Mouse (Mus musculus): ENCODE results near the gene Phlpp2.

Phlpp2 gene

DNA sequence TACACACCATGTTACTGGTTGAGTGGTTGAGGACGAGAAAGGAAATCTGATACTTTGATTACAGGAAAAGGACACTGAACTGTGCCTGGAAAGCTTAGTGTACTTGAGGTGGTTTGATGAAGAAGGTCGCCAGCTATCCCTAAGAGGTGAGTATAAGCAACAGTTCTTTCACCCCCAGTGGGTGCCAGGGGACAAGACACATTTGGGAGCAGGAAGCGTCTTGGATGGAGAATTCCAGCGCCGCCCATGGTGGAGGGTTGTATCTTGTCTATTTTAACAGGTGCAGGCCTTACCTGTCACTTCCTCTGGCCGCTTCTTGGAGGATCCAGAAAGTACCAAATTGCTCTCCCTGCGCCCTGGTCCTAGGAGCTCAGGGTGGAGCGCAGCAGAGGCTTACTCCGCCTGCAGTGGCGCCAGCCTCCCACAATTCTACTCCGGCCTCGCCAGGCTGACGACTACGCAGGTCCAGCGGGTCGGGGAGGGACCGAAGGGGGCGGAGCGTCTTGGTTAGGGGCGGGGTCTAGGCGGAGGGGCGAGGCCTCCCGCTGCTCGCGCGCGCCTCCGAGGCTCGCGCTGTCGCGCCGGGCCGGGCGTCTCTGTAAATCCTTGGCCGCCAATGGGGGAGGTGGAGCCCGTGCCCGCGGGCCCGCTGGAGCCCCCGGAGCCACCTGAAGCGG lies at the start of gene Phlpp2:
TSS of gene Phlpp2 (plus strand) at position 540 of the 677 bp plus-strand sequence.
- CTCF ChIA-PET = interaction anchor here in 3 of 4 experiments (0.5 to 1.4 kb wide), 10 partner anchors 17 to 239 kb away, joined by 3 to 7 read pairs (median 3); partner anchors contain the start of gene Marveld3 (in 1 of the 3)
- POLR2A ChIA-PET = interaction anchor here in 3 of 4 experiments (0.6 to 1.9 kb wide), 21 partner anchors 9 to 287 kb away, joined by 3 to 9 read pairs (median 4); partner anchors contain the start of gene Ap1g1 (in 2 of the 3)

DNA sequence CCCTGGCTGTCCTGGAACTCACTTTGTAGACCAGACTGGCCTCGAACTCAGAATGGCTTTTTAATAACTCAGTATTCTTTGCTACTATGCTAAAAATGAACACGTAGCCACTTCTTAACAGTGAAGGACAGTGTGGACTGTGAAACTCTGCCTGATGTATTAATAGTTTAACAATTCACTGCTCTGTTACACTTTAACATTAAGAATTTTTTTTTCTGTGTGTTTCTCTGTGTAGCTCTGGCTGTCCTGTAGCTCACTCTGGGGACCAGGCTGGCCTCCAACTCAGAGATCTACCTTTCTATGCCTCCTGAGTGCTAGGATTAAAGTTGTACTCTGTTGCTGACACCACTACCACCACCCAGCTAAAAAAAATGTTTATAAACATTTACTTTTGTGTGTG lies 44.8 kb upstream of the Phlpp2 start:
- ChIA-PET POLR2A (interaction anchor here in 2 of 4 experiments (0.5 to 1.0 kb wide), 4 partner anchors 33 to 196 kb away, joined by 3 to 8 read pairs (median 3); no protein-coding TSS in a partner anchor), CTCF (no interaction called here)

DNA sequence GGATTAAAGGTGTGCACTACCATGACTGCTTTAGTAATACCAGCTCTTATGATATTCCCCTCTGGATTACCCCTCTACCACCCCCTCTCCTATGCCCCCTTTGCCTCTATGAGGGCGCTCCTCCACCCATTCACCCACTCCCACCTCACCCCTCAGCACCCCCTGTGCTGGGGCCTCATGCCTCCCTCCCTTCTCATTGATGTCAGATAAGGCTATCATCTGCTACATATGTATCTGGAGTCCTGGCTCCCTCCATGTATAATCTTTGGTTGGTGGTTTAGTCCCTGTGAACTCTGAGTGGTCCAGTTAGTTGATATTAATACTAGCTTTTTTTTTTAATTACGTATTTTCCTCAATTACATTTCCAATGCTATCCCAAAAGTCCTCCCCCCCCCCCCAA lies 28.5 kb upstream of the Phlpp2 start:
- POLR2A ChIA-PET = interaction anchor here in 2 of 4 experiments (0.6 to 1.2 kb wide), 4 partner anchors 19 to 456 kb away, joined by 3 to 6 read pairs (median 4); no protein-coding TSS in a partner anchor
- CTCF ChIA-PET = no interaction called here

DNA sequence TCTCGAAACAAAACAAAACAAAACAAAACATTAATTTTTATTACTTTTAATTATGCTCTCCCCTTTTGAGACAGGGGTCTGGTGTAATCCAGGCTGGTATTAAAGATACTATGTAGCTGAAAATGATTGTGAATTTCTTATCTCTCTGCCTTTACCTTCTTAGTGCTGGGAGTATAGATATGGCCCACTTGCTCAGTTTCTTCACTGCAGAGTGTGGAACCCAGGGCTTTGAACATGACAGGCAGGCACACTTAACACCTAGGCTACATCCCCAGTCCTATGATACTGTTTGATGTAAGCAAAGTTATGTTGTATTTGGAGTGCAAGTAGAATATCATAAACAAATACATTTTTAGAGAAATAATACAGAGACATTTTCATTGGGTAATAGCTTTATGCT lies 25.9 kb upstream of the Phlpp2 start:
- ChIA-PET POLR2A (interaction anchor here in 1 of 4 experiments (1.3 kb wide), 1 partner anchor 16 kb away, joined by 3 read pairs; no protein-coding TSS in a partner anchor), CTCF (no interaction called here)

DNA sequence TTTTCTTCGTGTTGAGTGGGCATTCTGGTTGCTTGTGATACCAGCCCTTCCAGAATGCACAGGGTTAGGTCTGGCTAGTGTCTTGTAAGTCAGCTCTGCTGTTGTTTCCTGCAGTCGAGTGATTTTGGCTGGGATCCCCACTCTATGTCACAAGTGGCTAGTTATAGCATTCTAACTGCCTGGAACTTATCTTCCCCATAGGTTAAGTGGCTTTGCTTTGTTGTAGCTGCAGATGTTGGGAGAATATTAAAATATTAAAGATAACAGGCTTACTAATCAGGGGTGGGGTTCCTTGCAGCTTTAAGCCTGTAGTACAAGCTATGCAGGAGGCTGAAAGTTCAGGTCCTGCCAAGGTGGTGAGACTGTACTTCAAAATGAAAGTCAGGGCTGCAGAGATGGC lies 20.5 kb upstream of the Phlpp2 start:
- ChIA-PET POLR2A (interaction anchor here in 1 of 4 experiments (2.0 kb wide), 1 partner anchor 12 kb away, joined by 4 read pairs; no protein-coding TSS in a partner anchor), CTCF (interaction anchor here in 2 of 4 experiments (0.6 kb wide), 2 partner anchors 114 to 231 kb away, joined by 3 to 4 read pairs; no protein-coding TSS in a partner anchor)

DNA sequence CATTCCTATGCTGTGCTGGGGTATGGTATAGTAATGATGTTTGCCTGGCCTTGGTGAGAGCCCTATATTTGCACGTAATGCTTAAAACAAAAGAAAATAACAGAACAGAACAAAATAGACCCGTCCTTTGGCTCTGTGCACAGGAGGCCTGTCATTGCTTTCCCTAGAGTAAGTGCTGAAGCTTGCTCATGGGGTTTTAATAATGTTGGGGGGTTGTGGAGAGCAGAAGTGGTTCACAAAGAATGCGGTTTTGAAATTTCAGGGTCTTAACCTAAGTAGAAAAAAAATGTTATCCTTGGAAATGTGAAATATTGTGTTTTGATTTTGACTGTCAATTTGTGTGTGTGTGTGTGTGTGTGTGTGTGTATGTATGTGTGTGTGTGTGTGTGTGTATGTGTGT lies 19.4 kb upstream of the Phlpp2 start:
- ChIA-PET POLR2A (interaction anchor here in 2 of 4 experiments (0.6 to 0.7 kb wide), 2 partner anchors 9 to 724 kb away, joined by 3 read pairs; no protein-coding TSS in a partner anchor), CTCF (no interaction called here)

DNA sequence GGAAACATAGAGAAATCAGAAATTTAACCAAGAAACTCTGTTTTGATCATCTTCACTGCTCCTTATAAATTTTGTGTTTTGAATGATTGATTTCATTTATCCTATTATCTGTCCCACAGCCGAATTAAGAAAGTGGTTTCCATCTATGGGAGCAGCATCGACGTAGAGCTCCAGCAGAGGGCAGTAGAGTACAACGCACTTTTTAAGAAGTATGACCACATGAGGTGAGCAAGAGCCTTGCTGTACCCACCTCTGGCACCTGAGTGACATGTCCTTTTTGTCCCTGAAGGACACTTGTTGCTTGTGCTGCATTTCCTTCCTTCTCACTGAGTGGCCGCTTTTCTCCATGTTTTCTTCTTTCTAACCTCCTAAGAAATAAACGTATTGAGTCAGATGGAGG lies 14.9 kb upstream of the Phlpp2 start:
- POLR2A ChIA-PET = interaction anchor here in 2 of 4 experiments (0.5 to 0.8 kb wide), 3 partner anchors 8 to 146 kb away, joined by 3 to 4 read pairs (median 3); partner anchors contain the start of gene Ap1g1 (in 1 of the 2)
- CTCF ChIA-PET = interaction anchor here in 2 of 4 experiments (0.5 to 1.0 kb wide), 7 partner anchors 23 to 654 kb away, joined by 3 read pairs; no protein-coding TSS in a partner anchor

DNA sequence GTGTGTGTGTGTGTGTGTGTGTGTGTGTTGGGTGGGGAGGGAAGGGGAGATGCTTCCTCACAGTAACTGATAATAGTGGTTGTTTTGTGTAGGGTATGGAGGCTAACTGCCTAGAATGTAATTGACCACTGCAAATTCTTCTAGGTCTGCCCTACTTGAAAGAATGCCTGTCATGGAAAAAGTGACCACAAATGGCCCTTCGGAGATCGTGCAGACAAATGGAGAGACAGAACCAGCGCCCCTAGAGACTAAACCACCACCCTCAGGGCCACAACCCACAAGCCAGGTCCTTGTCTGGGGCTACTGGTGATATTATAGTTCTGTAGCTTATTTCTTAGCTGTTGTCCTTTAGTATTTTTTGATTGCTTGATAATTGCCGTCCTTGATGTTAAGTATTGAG lies 13.8 kb upstream of the Phlpp2 start:
- CTCF ChIA-PET = no interaction called here
- POLR2A ChIA-PET = no interaction called here

DNA sequence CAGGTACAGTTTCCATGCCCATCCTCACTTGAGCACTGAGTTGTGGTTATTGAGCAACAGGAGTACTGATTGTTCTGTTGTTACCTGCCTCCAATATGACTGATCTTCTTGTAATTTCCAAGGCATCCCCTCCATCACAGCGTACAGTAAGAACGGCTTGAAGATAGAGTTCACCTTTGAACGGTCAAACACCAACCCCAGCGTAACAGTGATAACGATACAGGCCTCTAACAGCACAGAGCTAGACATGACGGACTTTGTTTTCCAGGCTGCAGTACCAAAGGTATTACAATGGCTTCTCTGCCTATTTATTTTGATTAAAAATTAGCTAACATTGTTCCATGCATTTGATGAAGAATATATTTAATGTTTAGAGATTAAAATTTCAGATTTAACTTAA lies 12.9 kb upstream of the Phlpp2 start:
- ChIA-PET POLR2A (no interaction called here), CTCF (no interaction called here)

DNA sequence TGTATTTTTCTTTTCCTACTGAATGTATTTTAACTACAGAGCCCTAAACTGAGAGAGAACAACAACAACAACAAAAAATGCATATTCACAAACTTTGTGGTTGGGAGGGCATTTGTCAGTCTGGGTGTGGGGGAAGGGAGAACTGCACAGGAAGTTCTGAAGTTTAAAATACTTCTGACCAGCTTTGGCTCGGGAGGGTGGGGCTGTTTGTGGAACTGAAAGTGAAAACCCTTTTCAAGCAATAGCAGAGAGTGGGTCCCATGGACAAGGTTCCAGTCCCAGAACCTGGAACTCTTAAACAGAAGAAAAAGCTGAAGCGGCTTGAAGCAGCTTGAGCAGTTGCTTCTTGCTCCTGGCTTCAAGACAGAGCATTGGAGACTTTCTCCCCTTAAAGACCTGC lies 4.9 kb upstream of the Phlpp2 start:
- POLR2A ChIA-PET = no interaction called here

DNA sequence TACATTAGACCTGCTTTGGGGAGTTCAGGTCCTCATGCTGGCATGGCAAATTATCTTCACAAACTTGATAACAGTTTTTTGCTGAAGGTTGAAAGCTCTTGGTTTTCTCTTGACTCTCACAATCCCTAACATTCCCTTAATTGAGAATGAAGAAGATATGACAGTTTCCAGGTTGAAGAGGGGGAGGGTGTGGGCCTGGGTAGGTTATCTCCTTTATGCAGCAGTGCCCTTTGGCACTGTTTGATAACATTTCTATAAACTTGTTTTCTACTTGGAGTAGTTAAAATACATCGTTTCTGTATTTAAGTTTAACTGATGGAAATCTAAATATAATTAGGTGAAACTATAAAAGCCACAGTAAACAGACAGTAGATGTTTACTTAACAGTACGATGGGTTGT lies 3.5 kb upstream of the Phlpp2 start:
- ChIA-PET POLR2A (interaction anchor here in 2 of 4 experiments (0.6 to 1.0 kb wide), 2 partner anchors 14 to 657 kb away, joined by 4 read pairs; no protein-coding TSS in a partner anchor), CTCF (interaction anchor here in 1 of 4 experiments (0.5 kb wide), 1 partner anchor 686 kb away, joined by 4 read pairs; no protein-coding TSS in a partner anchor)

More for the DNA sequence above, 4.9 kb upstream of the Phlpp2 start:
- CTCF ChIA-PET = no interaction called here

DNA sequence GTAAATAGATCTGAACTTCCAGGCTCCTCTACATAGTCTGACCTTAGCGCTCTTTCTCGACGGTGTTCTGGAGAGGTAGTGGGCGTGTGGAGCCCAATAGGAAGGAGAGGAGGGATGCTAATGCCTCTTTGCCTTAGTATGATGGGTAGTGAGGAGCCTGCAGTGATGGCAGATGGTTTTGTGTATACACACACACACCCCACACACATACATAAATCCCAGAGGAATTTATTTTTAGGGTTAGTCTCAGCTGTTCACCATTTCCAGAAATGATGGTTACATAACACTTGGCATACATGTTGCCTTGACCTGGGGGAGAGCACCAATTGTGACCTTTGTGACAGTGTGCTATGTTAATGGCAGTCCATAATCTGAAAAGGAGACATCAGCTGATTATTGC lies 2.8 kb upstream of the Phlpp2 start:
- CTCF ChIA-PET = interaction anchor here in 1 of 4 experiments (0.5 kb wide), 1 partner anchor 137 kb away, joined by 3 read pairs; no protein-coding TSS in a partner anchor

DNA sequence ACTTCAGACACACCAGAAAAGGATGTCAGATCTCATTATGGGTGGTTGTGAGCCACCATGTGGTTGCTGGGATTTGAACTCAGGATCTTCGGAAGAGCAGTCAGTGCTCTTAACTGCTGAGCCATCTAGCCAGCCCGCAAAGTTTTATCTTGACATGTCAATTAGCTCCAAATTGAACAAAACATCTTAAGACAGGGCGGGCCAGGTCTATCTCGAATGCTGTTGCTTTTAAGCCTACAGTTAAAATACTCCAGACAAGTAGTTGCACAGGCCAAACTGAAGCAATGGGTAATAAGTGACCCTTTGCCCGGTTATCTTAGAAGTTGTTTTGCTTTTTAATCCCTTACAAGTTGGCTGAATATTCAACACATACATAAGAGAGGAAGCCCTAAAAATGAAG lies 1.7 kb upstream of the Phlpp2 start:
- ChIA-PET POLR2A (interaction anchor here in 1 of 4 experiments (0.6 to 1.9 kb wide), 2 partner anchors 8 to 1921 kb away, joined by 3 to 9 read pairs; no protein-coding TSS in a partner anchor), CTCF (no interaction called here)

More for the DNA sequence above, 2.8 kb upstream of the Phlpp2 start:
- POLR2A ChIA-PET = no interaction called here

DNA sequence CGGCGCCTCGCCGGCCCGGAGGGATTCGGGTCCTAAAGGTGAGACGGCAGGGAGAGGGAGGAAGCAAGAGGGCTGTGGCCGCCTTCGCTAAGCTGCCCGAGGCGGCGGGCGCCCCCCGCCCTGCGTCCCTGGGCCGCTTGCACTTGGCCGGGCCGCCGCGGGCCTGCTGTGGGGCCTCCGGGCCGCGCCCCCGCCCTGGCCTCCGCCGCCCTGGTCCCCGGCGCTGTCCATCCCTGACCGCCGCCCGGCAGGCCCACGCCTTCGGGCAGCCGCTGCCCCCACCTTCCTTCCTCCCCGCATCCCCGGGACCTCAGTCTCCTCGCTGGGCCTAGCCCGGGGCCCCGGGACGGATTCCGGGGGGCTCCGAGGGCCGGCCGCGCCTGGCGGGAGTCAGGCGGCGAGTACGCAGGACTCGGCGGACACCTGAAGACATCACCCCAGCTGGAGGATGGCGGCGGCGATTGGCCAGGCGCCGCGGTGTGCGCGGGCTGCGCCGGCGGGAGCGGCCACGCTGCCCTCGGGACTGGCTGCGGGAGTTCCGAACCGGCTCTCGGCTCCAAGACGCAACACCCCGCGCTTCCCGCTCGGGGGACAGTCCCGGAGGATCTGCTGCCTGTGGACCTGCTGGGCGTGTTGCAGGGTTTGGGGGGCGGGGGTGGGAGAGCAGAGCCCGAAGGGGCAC lies 479 bp downstream of the Phlpp2 start:
- POLR2A ChIA-PET = interaction anchor here (0.5 to 1.9 kb wide), 17 partner anchors 9 to 261 kb away, joined by 3 to 9 read pairs (median 4); partner anchors contain the start of genes Ap1g1 (in 1 of the 4) and Dhodh (in 1 of the 4)
- CTCF ChIA-PET = interaction anchor here in 2 of 4 experiments (0.6 to 1.4 kb wide), 4 partner anchors 17 to 134 kb away, joined by 3 to 7 read pairs (median 3); no protein-coding TSS in a partner anchor

DNA sequence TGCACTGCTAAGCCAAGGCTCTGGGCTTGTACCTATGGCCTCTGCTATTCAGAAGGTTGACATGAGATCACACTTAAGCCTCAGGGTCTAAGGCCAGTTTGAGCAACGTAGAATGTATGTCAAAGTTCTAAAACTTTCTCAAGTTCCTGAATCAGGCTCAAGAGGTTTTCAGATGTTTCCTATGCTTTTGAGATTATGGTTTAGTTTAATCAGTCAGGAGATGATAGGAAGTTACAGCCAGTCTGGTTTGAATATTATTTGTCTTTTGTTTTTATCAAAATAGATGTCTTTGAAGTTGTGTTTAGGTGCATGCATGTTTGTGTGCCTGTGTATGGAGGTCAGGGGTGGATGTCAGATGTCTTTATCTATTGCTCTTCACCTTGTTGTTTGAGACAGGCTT lies 2.7 kb downstream of the Phlpp2 start:
- POLR2A ChIA-PET = interaction anchor here in 2 of 4 experiments (0.9 to 1.7 kb wide), 4 partner anchors 10 to 16 kb away, joined by 3 to 5 read pairs (median 4); no protein-coding TSS in a partner anchor
- CTCF ChIA-PET = no interaction called here

DNA sequence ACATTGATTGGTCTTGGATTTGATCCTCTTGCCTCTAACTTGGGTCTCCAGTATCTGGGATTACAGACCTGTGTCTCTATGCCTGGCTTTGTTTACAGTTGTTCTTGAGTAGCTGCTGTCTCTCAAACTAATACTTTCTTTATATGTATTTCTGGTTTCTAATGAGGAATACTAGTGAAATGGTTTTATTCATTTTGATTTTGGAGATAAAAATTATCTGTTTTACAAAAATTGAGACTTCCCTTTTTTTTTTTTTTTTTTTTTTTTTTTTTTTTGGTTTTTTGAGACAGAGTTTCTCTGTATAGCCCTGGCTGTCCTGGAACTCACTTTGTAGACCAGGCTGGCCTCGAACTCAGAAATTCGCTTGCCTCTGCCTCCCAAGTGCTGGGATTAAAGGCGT lies 5.5 kb downstream of the Phlpp2 start:
- ChIA-PET CTCF (interaction anchor here in 1 of 4 experiments (0.7 kb wide), 1 partner anchor 9 kb away, joined by 3 read pairs; no protein-coding TSS in a partner anchor), POLR2A (interaction anchor here in 2 of 4 experiments (0.5 to 0.9 kb wide), 7 partner anchors 12 to 245 kb away, joined by 3 to 4 read pairs (median 3); no protein-coding TSS in a partner anchor)

DNA sequence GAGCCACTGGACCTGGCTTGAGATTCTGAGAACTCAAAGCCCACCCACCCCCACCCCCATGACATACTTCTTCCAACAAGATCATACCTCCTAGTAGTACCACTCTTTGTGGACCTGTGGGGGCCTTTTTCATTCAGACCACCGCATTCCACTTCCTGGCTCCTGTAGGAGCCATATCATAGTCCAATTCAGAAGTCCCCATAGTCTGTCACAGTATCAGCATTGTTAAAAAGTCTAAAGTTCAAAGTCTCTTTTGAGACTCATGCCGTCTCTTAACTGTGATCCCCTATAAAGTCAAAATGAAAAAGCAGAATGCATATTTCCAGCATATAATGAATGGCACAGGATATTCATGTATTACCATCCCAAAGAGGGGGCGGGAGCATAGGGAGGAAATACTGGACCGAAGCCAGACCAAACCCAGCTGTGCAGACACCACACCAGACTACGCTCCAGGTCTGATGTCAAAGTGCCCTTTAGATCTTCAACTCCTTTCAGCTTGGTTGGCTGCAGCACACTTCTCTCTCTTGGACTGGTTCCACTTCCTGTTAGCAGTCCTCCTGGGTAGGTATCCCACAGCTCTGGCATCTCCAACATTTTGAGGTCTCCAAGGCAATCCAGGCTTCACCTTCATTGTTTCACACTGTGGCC lies 11.8 kb downstream of the Phlpp2 start:
- POLR2A ChIA-PET = interaction anchor here in 2 of 4 experiments (1.1 to 2.0 kb wide), 2 partner anchors 10 to 16 kb away, joined by 4 read pairs; no protein-coding TSS in a partner anchor
- CTCF ChIA-PET = no interaction called here

DNA sequence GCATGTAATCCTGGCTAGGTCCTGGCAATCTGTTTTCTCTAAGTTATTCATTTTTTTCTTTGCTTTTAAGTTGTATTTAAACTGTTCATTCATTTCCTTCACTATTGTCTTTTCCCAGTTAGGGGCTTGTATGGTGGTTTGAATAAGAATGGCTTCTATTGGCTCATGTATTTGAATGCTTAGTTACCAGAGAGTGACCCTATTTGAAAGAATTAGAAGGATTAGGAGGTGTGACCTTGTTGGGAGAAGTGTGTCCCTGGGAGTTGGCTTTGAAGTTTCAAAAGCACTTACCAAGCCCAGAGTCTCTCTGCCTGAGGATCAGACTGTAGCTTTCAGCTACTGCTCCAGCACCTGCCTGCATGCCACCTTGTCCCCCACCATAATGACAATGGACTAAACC lies 17.0 kb downstream of the Phlpp2 start:
- ChIA-PET POLR2A (interaction anchor here in 3 of 4 experiments (0.6 to 2.4 kb wide), 7 partner anchors 11 to 638 kb away, joined by 3 to 8 read pairs (median 3); partner anchors contain the start of gene Phlpp2 (in 1 of the 3)), CTCF (interaction anchor here in 2 of 4 experiments (0.5 to 1.0 kb wide), 2 partner anchors 17 to 319 kb away, joined by 3 to 4 read pairs; no protein-coding TSS in a partner anchor)
